Mouse (Mus musculus) limb, embryonic 12.5 days (tissue): ENCODE data around the gene Napsa. TPM values are rescaled to one million over a fixed set of nuclear protein-coding genes. Genes with fewer than 3 reads are reported as not detected.

Experiments used
- ATAC-seq: fragments of 200-750 bp; cut with Nextera tagmentation; 2 replicates; pipeline ENCODE4 v1.8.0; 2017; ENCODE audit warnings: low read depth, moderate TSS enrichment; ENCODE audit not compliant: insufficient number of reproducible peaks, insufficient read depth, low FRiP score, low TSS enrichment
- H3K27ac ChIP-seq: fragments of 300-500 bp; sonication (generic); 2 replicates; pipeline ENCODE4 v1.5.1; 2016; ENCODE audit warnings: mild to moderate bottlenecking, moderate library complexity
- H3K27me3 ChIP-seq: fragments of 300-500 bp; sonication (generic); 2 replicates; pipeline ENCODE4 v1.6.1; 2016; ENCODE audit warnings: mild to moderate bottlenecking, moderate library complexity
- H3K36me3 ChIP-seq: fragments of 300-500 bp; sonication (generic); 2 replicates; pipeline ENCODE4 v1.6.1; 2016; ENCODE audit warnings: mild to moderate bottlenecking, moderate library complexity
- H3K4me1 ChIP-seq: fragments of 300-500 bp; sonication (generic); replicated peaks from 2 replicates; pipeline ENCODE4 v1.6.1; 2016
- H3K4me2 ChIP-seq: fragments of 300-500 bp; sonication (generic); 2 replicates; pipeline ENCODE4 v1.6.1; 2016; ENCODE audit warnings: mild to moderate bottlenecking, moderate library complexity
- H3K4me3 ChIP-seq: fragments of 300-500 bp; sonication (generic); replicated peaks from 2 replicates; pipeline ENCODE4 v1.5.1; 2016; ENCODE audit warnings: mild to moderate bottlenecking
- H3K9ac ChIP-seq: fragments of 300-500 bp; sonication (generic); replicated peaks from 2 replicates; pipeline ENCODE4 v1.6.1; 2016; ENCODE audit warnings: mild to moderate bottlenecking, moderate library complexity
- H3K9me3 ChIP-seq: fragments of 300-500 bp; sonication (generic); 2 replicates; pipeline ENCODE4 v1.6.1; 2016; ENCODE audit warnings: mild to moderate bottlenecking, moderate library complexity
- WGBS: fragments of 180-500 bp; shearing (Covaris S2); methylation state at CpG from one replicate; pipeline ENCODE4 v1.1.7; 2016; 5-methylcytosine and 5-hydroxymethylcytosine counted together
- polyA plus RNA-seq: library from polyadenylated mRNA; unstranded; fragments of >200 nt; fragmentation: Nextera tagmentation; extraction: Ambion mirVana; gene quantifications from 2 replicates; pipeline ENCODE4 v1.2.1, GENCODE M21; 2016

Napsa gene
- polyA plus RNA-seq, 1 experiment from 2014 or later, result 0.83 TPM

- 82% methylated on average over 12 of the region's 12 CpGs for WGBS
Observed at GRCm38 (mm10) chr7:44543071-44543470, 29.1 kb upstream of the Napsa start.

DNA sequence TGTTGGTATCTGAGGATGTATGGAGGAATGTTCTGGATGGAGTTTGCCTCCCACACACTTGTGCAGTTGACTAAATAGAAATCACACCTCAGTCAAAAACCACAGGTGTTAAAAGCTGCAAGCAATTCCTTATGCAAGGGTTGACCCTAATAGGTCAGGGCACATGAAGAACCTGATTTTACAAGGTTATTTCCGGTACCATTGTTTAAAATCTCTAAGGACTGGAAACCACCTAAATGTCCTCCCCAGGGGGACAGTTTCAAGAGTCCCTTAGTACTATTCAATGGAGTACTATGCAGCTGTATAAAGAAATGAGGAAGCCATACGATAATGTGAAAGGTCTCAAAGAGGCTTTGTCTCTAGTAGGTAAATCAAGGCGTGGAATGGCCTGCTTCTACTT is 25.9 kb upstream of the Napsa start:
- WGBS, result 95% methylated on average over 3 of the region's 3 CpGs
- no peak for ATAC-seq

More at GRCm38 (mm10) chr7:44543071-44543470, 29.1 kb upstream of the Napsa start:
- Histone ChIP-seq H3K4me1 (peaks cover 12% of the 10 kb centered on the region), H3K9me3 (peaks cover 8% of the 10 kb centered on the region; the same call in 1 of the 2 replicates), H3K4me2 (no peak overlapping the region), H3K4me3 (no peak overlapping the region), H3K36me3 (peaks cover 63% of the 10 kb centered on the region), H3K27ac (no peak overlapping the region), H3K9ac (0 out of 2 replicates have a peak overlapping the region, but pooled peaks have one; percentile 18), H3K27me3 (no peaks in the 10 kb centered on the region)
- ATAC-seq, result no peak

GRCm38 (mm10) chr7:44547041-44547440 is 25.1 kb upstream of the Napsa start:
- no peak for ATAC-seq
- Histone ChIP-seq H3K27me3 (no peaks in the 10 kb centered on the region), H3K9ac (peak overlapping the region; percentile 68), H3K4me1 (peaks cover 13% of the 10 kb centered on the region), H3K9me3 (peaks cover 8% of the 10 kb centered on the region; the same call in 1 of the 2 replicates), H3K36me3 (peaks cover 50% of the 10 kb centered on the region), H3K4me3 (peak overlapping the region; percentile 68), H3K4me2 (peak overlapping the region; percentile 76), H3K27ac (no peak overlapping the region)
- WGBS, result 96% methylated on average over 13 of the region's 13 CpGs

More for the DNA sequence above, 25.9 kb upstream of the Napsa start:
- H3K27ac ChIP-seq, result no peak overlapping the region
- H3K9me3 ChIP-seq, result peaks cover 8% of the 10 kb centered on the region; the same call in 1 of the 2 replicates
- H3K4me2 ChIP-seq, result no peak overlapping the region
- no peak overlapping the region for H3K9ac ChIP-seq
- H3K27me3 ChIP-seq, result no peaks in the 10 kb centered on the region
- H3K4me3 ChIP-seq, result no peak overlapping the region
- H3K4me1 ChIP-seq, result peaks cover 13% of the 10 kb centered on the region
- H3K36me3 ChIP-seq, result peaks cover 50% of the 10 kb centered on the region

DNA sequence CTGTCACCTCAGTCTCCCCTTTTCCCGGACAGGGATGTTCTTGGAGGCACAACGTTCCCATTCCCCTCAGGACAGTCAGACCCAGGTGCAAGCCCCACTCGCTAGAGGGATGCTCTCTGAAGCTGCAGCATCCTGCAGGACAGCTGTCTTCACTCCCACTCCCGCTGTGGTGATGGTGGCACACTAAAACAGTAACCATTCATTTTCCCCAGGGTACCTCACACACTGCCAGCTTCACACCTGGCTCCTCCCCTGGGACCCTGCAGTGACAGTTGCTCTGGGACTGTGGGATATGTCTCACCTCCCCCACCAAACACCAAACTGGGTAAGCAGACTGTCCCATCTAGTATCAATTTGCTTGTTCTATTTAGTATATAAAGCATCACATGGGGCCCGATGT is 24.5 kb upstream of the Napsa start:
- H3K27ac ChIP-seq, result no peak overlapping the region
- peaks cover 17% of the 10 kb centered on the region for H3K4me1 ChIP-seq
- H3K9me3 ChIP-seq, result peaks cover 8% of the 10 kb centered on the region; the same call in 1 of the 2 replicates
- H3K4me3 ChIP-seq, result peak overlapping the region; percentile 68
- no peak for ATAC-seq
- WGBS, result 24% methylated on average over 5 of the region's 5 CpGs
- H3K36me3 ChIP-seq, result peaks cover 48% of the 10 kb centered on the region
- H3K27me3 ChIP-seq, result no peaks in the 10 kb centered on the region
- H3K9ac ChIP-seq, result peak overlapping the region; percentile 68
- peak overlapping the region; percentile 76 for H3K4me2 ChIP-seq

GRCm38 (mm10) chr7:44548497-44549087 is 23.6 kb upstream of the Napsa start, which contains the start of gene Pold1:
Pold1 (minus strand) TSS chr7:44548849.
- 0% methylated on average over 43 of the region's 43 CpGs for WGBS
- Histone ChIP-seq H3K36me3 (peaks cover 42% of the 10 kb centered on the region), H3K9me3 (peaks cover 8% of the 10 kb centered on the region; the same call in 1 of the 2 replicates), H3K27me3 (no peaks in the 10 kb centered on the region), H3K4me2 (peak within 1 kb of the TSS; percentile 76), H3K27ac (peak within 1 kb of the TSS; percentile 82), H3K4me3 (peak within 1 kb of the TSS; percentile 68), H3K9ac (peak within 1 kb of the TSS; percentile 68), H3K4me1 (peaks cover 22% of the 10 kb centered on the region)
- ATAC-seq, result peak; percentile 91

DNA sequence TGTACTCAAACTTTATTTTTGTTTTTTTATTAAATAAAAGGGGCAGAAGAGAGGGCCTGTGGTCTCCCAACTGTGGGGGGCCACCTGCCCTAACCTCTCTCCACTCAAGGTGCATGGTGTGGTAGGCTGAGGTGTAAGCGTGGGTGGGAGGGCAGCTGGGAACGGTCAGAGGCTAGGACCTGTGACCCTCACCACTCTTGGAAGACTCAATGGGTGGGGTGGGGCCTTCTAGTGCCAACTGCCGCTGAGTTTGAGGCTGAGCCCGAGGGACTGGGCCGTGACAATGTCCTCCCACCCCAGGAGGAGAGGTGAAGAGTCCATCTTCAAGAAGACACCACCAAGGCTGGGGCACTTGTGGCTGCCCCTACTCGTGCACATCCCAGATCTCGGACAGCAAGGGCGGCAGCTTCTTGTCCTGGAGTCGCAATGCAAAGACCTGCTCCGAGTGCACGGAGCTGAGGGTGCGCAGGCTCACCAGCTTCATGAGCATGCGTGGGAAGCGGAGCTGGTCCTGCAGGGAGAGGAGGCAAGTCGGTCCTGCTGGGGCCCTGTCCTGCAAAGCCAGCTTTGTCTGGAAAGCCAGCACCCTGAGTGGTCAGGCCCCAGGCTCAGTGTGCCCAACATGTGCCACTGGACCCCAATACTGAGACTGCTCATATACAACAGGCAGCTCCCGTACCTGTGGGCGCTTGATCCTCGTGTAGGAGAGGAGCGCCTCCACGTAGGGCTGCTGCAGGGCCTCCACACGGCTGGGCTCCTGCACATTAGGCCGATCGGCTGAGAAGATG is 22.4 kb upstream of the Napsa start:
- ATAC-seq, result no peak
- Histone ChIP-seq H3K9ac (no peak overlapping the region), H3K4me1 (peaks cover 22% of the 10 kb centered on the region), H3K4me2 (no peak overlapping the region), H3K27ac (no peak overlapping the region), H3K4me3 (no peak overlapping the region), H3K36me3 (peaks cover 42% of the 10 kb centered on the region), H3K9me3 (peaks cover 8% of the 10 kb centered on the region; the same call in 1 of the 2 replicates), H3K27me3 (no peaks in the 10 kb centered on the region)
- WGBS, result 93% methylated on average over 23 of the region's 23 CpGs

DNA sequence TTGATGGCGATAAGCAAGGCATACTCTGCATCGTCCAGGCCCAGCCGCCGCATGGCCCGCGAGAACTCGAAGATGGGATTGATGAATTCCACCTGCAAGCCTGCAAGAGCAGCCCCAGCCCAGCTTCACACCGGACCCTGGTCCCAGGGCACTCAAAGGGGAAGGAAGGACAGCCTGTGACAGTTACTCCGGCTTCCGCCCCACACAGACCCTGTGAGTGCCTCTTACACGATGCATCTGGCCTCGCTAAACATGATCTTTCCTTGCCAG is 21.8 kb upstream of the Napsa start:
- Histone ChIP-seq H3K9me3 (peaks cover 8% of the 10 kb centered on the region; the same call in 1 of the 2 replicates), H3K9ac (no peak overlapping the region), H3K27ac (no peak overlapping the region), H3K4me3 (no peak overlapping the region), H3K27me3 (no peaks in the 10 kb centered on the region), H3K4me2 (no peak overlapping the region), H3K36me3 (peaks cover 42% of the 10 kb centered on the region), H3K4me1 (peaks cover 22% of the 10 kb centered on the region)
- ATAC-seq, result no peak
- WGBS, result 97% methylated on average over 12 of the region's 12 CpGs

GRCm38 (mm10) chr7:44551301-44551700 is 20.9 kb upstream of the Napsa start:
- Histone ChIP-seq H3K9me3 (peaks cover 5% of the 10 kb centered on the region; the same call in 1 of the 2 replicates), H3K27me3 (no peaks in the 10 kb centered on the region), H3K4me1 (peaks cover 22% of the 10 kb centered on the region), H3K4me2 (no peak overlapping the region), H3K27ac (no peak overlapping the region), H3K9ac (no peak overlapping the region), H3K36me3 (peaks cover 37% of the 10 kb centered on the region), H3K4me3 (no peak overlapping the region)
- 92% methylated on average over 21 of the region's 21 CpGs for WGBS
- no peak for ATAC-seq

- no peak for ATAC-seq
- Histone ChIP-seq H3K27me3 (no peaks in the 10 kb centered on the region), H3K36me3 (peaks cover 33% of the 10 kb centered on the region), H3K4me1 (peaks cover 22% of the 10 kb centered on the region), H3K9ac (no peak overlapping the region), H3K4me2 (no peak overlapping the region), H3K9me3 (peaks cover under 1% of the 10 kb centered on the region; the same call in 1 of the 2 replicates), H3K27ac (no peak overlapping the region), H3K4me3 (0 out of 2 replicates have a peak overlapping the region, but pooled peaks have one; percentile 84)
- 82% methylated on average over 22 of the region's 22 CpGs for WGBS
Observed at GRCm38 (mm10) chr7:44551731-44552130, 20.4 kb upstream of the Napsa start.

DNA sequence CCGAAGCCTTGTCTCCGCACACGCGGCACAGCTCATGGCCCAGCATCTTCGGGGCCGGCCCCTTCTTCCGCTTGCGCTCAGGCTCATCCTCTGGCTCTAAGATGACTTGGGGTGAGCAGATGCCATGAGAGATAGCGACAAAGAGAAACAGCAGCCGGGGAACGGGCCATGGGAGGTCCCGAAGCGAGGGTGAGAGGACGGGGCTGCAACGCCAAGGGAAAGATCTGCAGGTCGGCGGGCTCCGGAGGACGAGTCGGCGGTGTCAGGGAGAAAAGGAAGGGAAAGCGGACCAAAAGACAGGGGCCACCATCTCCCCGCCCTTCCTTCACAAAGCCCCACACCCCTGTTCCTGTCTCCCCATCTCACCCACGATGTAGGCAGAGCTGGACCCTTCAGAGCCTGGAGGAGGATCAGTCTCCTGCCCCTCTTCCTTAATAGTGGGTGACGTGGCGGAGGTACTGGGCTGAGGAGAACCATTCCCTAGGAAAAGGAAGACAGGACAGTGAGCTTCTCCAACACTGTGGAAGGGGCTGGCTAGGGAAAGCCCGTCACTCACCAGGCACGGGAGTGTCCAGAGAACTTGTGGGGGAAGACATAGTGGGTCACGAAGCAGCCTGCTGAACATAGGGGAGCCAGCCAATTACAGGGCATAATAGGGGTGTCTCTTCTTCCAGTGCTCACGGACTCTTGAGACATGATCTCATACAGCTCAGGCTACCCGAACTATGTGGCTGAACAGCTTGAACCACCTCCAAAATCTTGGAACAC is 19.9 kb upstream of the Napsa start:
- peak overlapping the region; percentile 63 for H3K4me2 ChIP-seq
- H3K36me3 ChIP-seq, result peaks cover 32% of the 10 kb centered on the region
- H3K27me3 ChIP-seq, result no peaks in the 10 kb centered on the region
- H3K9me3 ChIP-seq, result no peaks in the 10 kb centered on the region
- 0 out of 2 replicates have a peak overlapping the region, but pooled peaks have one; percentile 97 for H3K27ac ChIP-seq
- no peak overlapping the region for H3K9ac ChIP-seq
- 90% methylated on average over 31 of the region's 31 CpGs for WGBS
- H3K4me1 ChIP-seq, result peaks cover 18% of the 10 kb centered on the region
- ATAC-seq, result no peak
- H3K4me3 ChIP-seq, result peak overlapping the region; percentile 84
